Mouse (Mus musculus): Measurements from ENCODE around the gene Gm10577. TPM values are rescaled to one million over a fixed set of nuclear protein-coding genes. Genes with fewer than 3 reads are reported as not detected.

Gm10577 gene
- polyA plus RNA-seq, 2 experiments, result not detected

GRCm38 (mm10) chr4:101046576-101046975, 26.1 kb upstream of the Gm10577 start:
- Histone ChIP-seq H3K36me3 (ENCODE audit: control insufficient read depth, insufficient read depth, low read length) (no peaks in the 10 kb centered on the region), H3K9me3 (ENCODE audit: control insufficient read depth, low read length) (no peaks in the 10 kb centered on the region), H3K9ac (ENCODE audit: low read depth, low read length, severe bottlenecking) (no peak overlapping the region), H3K27ac (replicated peaks; ENCODE audit: low read depth, low read length) (no peak overlapping the region), H3K27me3 (ENCODE audit: control insufficient read depth, insufficient read depth, low read length) (no peaks in the 10 kb centered on the region), H3K4me1 (ENCODE audit: control insufficient read depth, insufficient read depth, low read length) (0 out of 2 replicates have a peak, but pooled peaks cover 3% of the 10 kb centered on the region), H3K4me3 (replicated peaks; ENCODE audit: low read length) (no peak overlapping the region), H3K4me2 (replicated peaks; ENCODE audit: low read depth, low read length, severe bottlenecking) (no peak overlapping the region)
- WGBS, result 55% methylated on average over 4 of the region's 4 CpGs
- no peak for TF ChIP-seq POLR2A (IDR thresholded peaks at IDR 0.05; ENCODE audit: borderline replicate concordance, extremely low read depth, insufficient read depth, insufficient read length)
- no peak for ATAC-seq (ENCODE audit: low FRiP score, low read depth)
- no peak for DNase-seq (ENCODE audit: low spot score)

- DNase-seq (ENCODE audit: low spot score) (peak; percentile 29), ATAC-seq (ENCODE audit: low FRiP score, low read depth) (peak; percentile 65; the same call in 1 of the 2 replicates)
- Histone ChIP-seq H3K4me2 (replicated peaks; ENCODE audit: low read depth, low read length, severe bottlenecking) (no peak overlapping the region), H3K36me3 (ENCODE audit: control insufficient read depth, insufficient read depth, low read length) (no peaks in the 10 kb centered on the region), H3K27me3 (ENCODE audit: control insufficient read depth, insufficient read depth, low read length) (no peaks in the 10 kb centered on the region), H3K4me1 (ENCODE audit: control insufficient read depth, insufficient read depth, low read length) (0 out of 2 replicates have a peak, but pooled peaks cover 3% of the 10 kb centered on the region), H3K9ac (ENCODE audit: low read depth, low read length, severe bottlenecking) (no peak overlapping the region), H3K27ac (replicated peaks; ENCODE audit: low read depth, low read length) (no peak overlapping the region), H3K4me3 (replicated peaks; ENCODE audit: low read length) (no peak overlapping the region), H3K9me3 (ENCODE audit: control insufficient read depth, low read length) (no peaks in the 10 kb centered on the region)
- no peak for TF ChIP-seq POLR2A (IDR thresholded peaks at IDR 0.05; ENCODE audit: borderline replicate concordance, extremely low read depth, insufficient read depth, insufficient read length)
Observed at GRCm38 (mm10) chr4:101044149-101044548, 23.7 kb upstream of the Gm10577 start.

DNA sequence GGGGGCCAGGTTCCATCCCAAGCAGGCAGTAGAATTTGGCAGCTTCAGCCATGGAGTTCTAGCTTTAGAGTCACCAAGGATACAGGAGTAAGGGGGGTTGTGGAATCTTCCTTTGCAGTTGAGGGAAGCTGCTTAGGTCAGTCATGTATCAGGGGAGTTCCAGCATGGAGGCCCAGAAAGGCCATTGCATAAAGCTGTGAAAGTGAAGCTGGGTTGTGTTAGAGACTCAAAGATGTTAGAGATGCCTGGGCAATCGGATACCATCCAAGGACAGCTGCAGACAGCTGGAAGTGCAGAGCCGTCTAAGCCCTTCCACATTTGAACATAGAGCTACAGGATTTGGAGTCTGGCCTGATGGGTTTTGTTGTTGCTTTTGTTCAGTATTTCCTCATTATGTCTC, 23.2 kb upstream of the Gm10577 start:
- no peak overlapping the region for H3K9ac ChIP-seq (ENCODE audit: low read depth, low read length, severe bottlenecking)
- WGBS, result 63% methylated on average over 2 of the region's 2 CpGs
- peak; percentile 87 for ATAC-seq (ENCODE audit: low FRiP score, low read depth)

GRCm38 (mm10) chr4:101037156-101037555, 16.7 kb upstream of the Gm10577 start:
- WGBS, result 71% methylated on average over 7 of the region's 7 CpGs
- Histone ChIP-seq H3K9me3 (ENCODE audit: control insufficient read depth, low read length) (no peaks in the 10 kb centered on the region), H3K4me1 (ENCODE audit: control insufficient read depth, insufficient read depth, low read length) (no peaks in the 10 kb centered on the region), H3K4me2 (replicated peaks; ENCODE audit: low read depth, low read length, severe bottlenecking) (no peak overlapping the region), H3K4me3 (replicated peaks; ENCODE audit: low read length) (no peak overlapping the region), H3K36me3 (ENCODE audit: control insufficient read depth, insufficient read depth, low read length) (no peaks in the 10 kb centered on the region), H3K9ac (ENCODE audit: low read depth, low read length, severe bottlenecking) (no peak overlapping the region), H3K27ac (replicated peaks; ENCODE audit: low read depth, low read length) (no peak overlapping the region), H3K27me3 (ENCODE audit: control insufficient read depth, insufficient read depth, low read length) (no peaks in the 10 kb centered on the region)
- DNase-seq (ENCODE audit: low spot score) (no peak), ATAC-seq (ENCODE audit: low FRiP score, low read depth) (no peak)
- TF ChIP-seq POLR2A (IDR thresholded peaks at IDR 0.05; ENCODE audit: borderline replicate concordance, extremely low read depth, insufficient read depth, insufficient read length), result no peak

More for the DNA sequence above, 23.2 kb upstream of the Gm10577 start:
- H3K9me3 ChIP-seq (ENCODE audit: control insufficient read depth, low read length), result no peaks in the 10 kb centered on the region
- no peak overlapping the region for H3K27ac ChIP-seq (replicated peaks; ENCODE audit: low read depth, low read length)
- TF ChIP-seq POLR2A (IDR thresholded peaks at IDR 0.05; ENCODE audit: borderline replicate concordance, extremely low read depth, insufficient read depth, insufficient read length), result no peak
- no peaks in the 10 kb centered on the region for H3K36me3 ChIP-seq (ENCODE audit: control insufficient read depth, insufficient read depth, low read length)
- DNase-seq (ENCODE audit: low spot score), result peak; percentile 38
- no peaks in the 10 kb centered on the region for H3K27me3 ChIP-seq (ENCODE audit: control insufficient read depth, insufficient read depth, low read length)
- no peak overlapping the region for H3K4me3 ChIP-seq (replicated peaks; ENCODE audit: low read length)
- H3K4me1 ChIP-seq (ENCODE audit: control insufficient read depth, insufficient read depth, low read length), result 0 out of 2 replicates have a peak, but pooled peaks cover 3% of the 10 kb centered on the region
- no peak overlapping the region for H3K4me2 ChIP-seq (replicated peaks; ENCODE audit: low read depth, low read length, severe bottlenecking)

DNA sequence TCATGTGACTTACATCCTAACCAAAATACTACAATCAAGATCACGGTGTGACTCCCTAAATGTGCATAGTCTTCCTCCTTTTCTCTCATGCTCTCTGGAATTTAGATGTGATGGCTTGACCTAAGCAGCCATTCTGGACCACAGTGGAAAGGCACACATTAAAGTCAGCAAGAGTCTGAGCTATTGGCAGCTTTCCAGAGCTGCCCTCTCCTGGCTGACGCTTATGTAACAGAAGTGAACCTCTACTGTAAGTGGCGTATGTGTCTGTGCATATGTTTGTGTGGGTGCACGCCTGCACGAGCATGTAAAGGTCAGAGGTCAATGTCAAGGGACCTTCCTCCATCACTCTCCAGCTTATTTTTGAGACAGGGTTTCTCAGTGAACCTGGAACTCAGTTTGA, 14.6 kb upstream of the Gm10577 start:
- Histone ChIP-seq H3K27me3 (ENCODE audit: control insufficient read depth, insufficient read depth, low read length) (no peaks in the 10 kb centered on the region), H3K27ac (replicated peaks; ENCODE audit: low read depth, low read length) (no peak overlapping the region), H3K36me3 (ENCODE audit: control insufficient read depth, insufficient read depth, low read length) (no peaks in the 10 kb centered on the region), H3K4me3 (replicated peaks; ENCODE audit: low read length) (no peak overlapping the region), H3K4me1 (ENCODE audit: control insufficient read depth, insufficient read depth, low read length) (no peaks in the 10 kb centered on the region), H3K9ac (ENCODE audit: low read depth, low read length, severe bottlenecking) (no peak overlapping the region), H3K4me2 (replicated peaks; ENCODE audit: low read depth, low read length, severe bottlenecking) (no peak overlapping the region), H3K9me3 (ENCODE audit: control insufficient read depth, low read length) (no peaks in the 10 kb centered on the region)
- TF ChIP-seq POLR2A (IDR thresholded peaks at IDR 0.05; ENCODE audit: borderline replicate concordance, extremely low read depth, insufficient read depth, insufficient read length), result no peak
- DNase-seq (ENCODE audit: low spot score) (peak; percentile 7), ATAC-seq (ENCODE audit: low FRiP score, low read depth) (no peak)
- WGBS, result 75% methylated on average over 5 of the region's 5 CpGs

GRCm38 (mm10) chr4:101033047-101033446, 12.6 kb upstream of the Gm10577 start:
- H3K27me3 ChIP-seq (ENCODE audit: control insufficient read depth, insufficient read depth, low read length), result no peaks in the 10 kb centered on the region
- no peak overlapping the region for H3K4me2 ChIP-seq (replicated peaks; ENCODE audit: low read depth, low read length, severe bottlenecking)
- no peaks in the 10 kb centered on the region for H3K9me3 ChIP-seq (ENCODE audit: control insufficient read depth, low read length)
- H3K4me1 ChIP-seq (ENCODE audit: control insufficient read depth, insufficient read depth, low read length), result no peaks in the 10 kb centered on the region
- no peak for TF ChIP-seq POLR2A (IDR thresholded peaks at IDR 0.05; ENCODE audit: borderline replicate concordance, extremely low read depth, insufficient read depth, insufficient read length)
- H3K27ac ChIP-seq (replicated peaks; ENCODE audit: low read depth, low read length), result no peak overlapping the region
- H3K36me3 ChIP-seq (ENCODE audit: control insufficient read depth, insufficient read depth, low read length), result no peaks in the 10 kb centered on the region
- WGBS, result 73% methylated on average over 3 of the region's 3 CpGs
- no peak overlapping the region for H3K9ac ChIP-seq (ENCODE audit: low read depth, low read length, severe bottlenecking)
- no peak for DNase-seq (ENCODE audit: low spot score)
- no peak for ATAC-seq (ENCODE audit: low FRiP score, low read depth)
- no peak overlapping the region for H3K4me3 ChIP-seq (replicated peaks; ENCODE audit: low read length)
